Mouse (Mus musculus): ENCODE data around the gene Zfp410. TPM values are rescaled to one million over a fixed set of nuclear protein-coding genes. Genes with fewer than 3 reads are reported as not detected.

The Zfp410 gene
- total RNA-seq, 2 experiments from 2014 or later = 38.2 to 48.8 TPM

DNA sequence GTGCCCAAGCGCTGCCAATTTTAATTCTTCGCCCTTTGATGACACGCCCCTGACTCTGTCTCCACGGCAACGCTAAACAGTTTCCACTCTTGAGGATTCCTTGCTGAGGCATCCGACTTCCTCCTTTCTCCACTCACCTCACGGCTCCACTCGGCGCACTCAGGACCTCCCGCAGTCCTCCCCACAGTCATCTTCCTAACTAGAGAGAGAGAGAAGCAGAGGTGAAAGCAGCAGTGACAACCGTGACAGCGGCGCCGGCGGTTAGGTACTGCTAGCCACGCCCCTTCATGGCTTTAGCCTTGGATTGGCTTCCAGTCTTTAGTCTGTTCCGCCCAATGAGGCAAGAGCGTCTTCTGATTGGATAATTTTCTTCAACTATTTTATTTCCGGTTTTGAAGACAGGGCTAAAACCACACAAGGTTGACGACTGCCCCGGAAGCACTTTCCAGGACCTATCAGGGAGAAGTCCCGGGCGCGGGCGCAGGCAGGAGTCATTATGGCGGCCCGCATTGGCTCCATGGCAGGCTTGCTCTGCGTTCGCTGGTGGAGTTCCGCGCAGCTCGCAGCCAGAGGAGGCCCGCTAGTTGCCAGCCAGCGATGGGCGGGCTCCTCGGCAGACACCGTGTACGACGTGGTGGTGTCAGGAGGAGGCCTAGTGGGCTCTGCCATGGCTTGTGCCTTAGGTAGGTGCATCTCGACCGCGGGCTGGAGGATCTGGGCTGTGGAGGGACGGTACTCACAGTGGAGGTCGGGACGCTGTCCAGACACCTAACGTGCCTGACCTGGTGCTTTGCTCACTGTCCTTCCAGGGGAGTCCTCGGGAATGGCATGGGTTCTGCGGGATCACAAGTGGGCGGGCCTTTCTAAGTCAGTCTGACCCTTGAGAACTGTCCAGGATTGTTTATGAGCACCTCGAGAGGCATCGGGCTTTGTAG is 45.2 kb downstream of the Zfp410 start, which contains the start of the genes Coq6 and Fam161b:
Gene Coq6 (plus strand): TSS at position 103 of the 935 bp plus-strand sequence.
Gene Fam161b (minus strand): TSS at position 279 of the 935 bp plus-strand sequence.
- DNase-seq = peak; percentile 96

DNA sequence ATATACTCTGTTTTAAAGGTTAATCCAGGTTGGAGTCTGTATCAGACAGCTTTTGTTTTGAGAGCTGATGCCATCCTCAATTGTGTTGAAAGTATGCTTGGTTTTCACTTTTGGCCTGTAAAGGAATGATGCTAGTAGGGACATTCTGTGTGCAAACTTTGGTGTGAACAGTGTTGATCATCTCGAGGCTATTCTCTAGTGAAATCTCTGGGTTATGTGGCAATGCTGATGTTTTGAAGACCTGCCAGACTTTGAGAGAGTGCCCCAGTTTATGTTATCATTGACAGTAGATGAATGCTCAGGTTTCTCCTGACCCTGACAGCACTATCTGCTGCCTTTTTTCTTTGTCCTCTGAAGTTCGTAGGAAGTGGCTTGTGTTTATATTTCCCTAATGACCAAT is 46.2 kb downstream of the Zfp410 start:
- peak; percentile 49 for DNase-seq

DNA sequence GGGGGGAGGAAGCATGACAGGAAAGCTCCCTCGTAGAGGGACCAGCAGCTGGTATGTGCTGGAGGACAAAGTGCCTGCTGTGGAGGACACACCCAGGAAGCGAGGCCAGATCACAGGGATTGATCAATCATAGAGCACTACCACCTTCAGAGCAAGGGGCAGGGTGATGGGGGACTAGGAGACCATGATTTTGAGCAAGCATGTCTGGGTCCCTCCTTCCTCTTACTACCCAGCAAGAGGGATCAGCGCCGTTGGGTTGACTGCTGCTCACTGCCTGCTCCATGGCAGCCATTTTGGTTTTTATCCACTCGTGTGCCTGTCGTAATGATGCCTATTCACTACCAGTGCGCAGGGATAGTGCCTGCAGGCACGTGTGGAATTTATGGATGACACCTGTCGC is 47.6 kb downstream of the Zfp410 start:
- DNase-seq = no peak

DNA sequence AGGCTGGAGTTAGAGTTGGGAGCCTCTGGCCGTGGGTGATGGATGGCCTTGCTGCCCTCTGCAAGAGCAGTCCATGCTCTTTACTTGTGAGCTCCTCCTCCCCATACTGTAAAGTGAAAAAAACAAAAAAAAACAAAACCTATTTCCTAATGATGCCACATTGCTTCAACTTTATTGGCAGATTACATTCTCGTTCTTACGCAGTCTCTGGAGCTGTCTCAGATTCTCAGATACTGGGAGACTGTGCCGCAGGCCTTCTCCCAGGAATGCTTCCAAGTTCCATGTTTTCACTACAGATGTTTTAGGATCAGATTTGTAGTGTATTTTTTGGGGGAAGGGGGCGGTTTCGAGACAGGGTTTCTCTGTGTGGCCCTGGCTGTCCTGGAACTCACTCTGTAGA is 48.5 kb downstream of the Zfp410 start:
- no peak for DNase-seq

DNA sequence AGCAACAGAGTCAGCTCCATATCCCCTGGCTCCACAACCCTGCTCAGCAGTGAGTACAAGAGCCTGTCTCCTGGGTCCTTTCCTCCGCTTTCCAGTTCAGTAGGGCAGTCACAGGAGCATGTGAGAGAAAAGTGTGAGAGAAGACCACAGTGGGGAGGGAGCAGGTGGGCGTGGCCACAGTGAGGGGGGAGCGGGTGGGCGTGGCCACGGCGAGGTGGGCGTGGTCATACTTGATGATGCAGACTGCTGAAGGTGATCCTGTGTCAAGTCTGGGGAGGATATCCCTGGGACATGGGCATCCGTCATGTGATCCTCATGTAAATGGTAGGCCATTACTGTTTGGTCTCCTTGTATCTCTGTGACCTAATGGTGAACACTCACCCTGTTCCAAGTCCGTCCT is 50.3 kb downstream of the Zfp410 start:
- no peak for DNase-seq

DNA sequence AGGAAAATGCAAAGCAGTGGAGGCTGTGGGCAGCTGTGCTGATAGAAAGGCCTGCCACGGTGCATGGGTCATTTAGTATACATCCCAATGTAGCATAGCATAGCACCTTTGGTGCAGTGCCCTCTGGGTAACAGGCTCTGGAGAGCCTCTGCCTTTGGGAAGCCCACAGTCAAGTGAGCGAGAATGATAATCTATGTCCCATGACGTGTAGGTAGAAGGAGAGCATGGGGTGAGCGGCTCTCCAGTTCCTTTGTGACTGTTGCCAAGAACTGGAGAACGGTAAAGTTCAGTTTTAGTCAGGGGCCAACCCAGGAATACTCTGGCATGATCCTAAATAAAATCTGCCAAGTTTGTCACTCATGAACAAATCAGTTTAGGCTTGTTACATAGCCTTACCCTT is 55.0 kb downstream of the Zfp410 start:
- no peak for DNase-seq

DNA sequence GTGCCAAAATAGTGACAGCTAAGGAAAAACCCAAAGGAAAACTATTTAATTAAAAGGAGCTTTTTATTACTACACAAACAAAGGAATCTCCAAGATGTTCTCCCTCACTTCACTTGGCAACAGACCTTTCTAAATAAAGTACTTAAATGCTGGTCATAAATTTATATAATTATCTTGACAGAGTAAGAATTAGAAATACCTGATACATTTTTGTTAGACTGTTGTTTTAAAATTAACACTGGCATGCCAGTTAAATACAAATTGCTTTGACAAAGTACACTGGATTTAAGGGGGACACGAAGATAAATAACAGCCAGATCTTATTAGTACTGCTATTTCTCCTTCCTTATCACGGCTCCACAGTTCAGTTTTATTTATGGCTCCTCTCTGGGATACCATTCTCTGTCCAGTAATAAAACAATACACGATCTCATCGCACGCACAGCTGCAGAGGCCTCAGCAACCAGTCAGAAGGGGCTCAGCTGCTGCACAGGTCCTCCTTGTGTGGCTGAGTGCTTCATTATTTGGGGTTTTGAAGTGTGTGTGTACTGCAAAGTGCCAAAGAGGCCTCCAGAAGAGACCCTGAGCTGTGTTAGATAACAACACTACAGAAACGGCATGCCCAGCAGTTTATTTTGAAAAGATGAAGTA is 57.3 kb downstream of the Zfp410 start:
- DNase-seq = no peak

DNA sequence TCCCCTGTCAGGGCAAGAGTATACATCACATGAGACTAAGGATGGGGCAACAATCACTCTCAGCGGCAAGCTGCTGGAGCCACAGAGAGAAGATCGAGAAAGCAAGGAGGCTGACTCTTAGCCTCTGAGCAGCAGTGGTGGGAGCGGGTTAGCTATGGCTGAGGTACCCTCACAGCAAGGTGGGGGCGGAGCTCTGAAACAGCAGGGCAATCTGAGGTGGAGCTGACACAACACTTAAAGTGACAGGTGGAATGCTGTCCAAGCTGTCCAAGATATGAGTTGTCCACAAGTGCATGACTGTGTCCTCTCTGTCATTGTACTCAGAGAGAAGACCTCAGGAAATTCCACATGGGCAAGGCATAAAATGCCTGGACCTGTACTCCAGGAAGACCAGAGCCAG is 65.7 kb downstream of the Zfp410 start:
- DNase-seq = no peak

DNA sequence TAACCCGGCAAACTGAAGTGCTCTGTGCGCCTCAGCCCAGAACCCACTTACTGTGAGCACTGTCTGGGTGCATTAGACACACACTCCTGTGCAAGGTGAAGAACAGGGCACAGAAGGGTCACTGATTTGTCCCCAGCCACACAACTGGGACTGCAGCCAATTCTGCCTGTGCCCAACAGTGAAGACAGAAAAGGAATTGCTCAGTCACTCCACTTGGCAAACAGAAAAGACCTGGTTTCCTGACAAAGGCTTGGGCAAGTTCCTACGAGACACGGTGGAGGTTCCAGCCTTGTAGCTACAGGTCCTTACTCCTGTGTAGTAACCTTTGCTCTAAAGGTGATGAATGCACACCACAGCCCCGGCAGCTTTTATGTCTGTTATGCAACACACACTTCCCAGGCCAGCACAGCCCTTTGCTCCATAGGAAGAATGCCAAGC is 68.0 kb downstream of the Zfp410 start:
- peak; percentile 77 for DNase-seq

DNA sequence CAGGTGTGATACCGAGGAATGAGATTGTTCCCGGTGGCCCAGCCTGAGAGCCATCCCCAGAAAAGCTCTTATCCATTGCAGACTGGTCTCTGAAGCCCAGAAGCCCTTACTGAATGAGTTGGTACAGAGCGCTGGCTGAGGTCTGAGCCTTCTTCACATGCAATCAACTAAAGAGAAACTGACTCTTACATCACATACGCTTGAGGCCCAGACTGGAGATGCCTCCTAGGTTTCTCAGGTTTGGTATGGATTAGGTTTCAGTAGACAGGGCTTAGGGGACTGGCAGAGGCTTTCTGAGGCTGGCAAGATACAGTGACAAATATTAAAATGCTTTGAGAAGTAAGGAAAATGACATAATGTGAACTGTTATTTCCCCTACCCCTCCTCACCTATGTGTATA is 68.8 kb downstream of the Zfp410 start:
- DNase-seq = no peak

DNA sequence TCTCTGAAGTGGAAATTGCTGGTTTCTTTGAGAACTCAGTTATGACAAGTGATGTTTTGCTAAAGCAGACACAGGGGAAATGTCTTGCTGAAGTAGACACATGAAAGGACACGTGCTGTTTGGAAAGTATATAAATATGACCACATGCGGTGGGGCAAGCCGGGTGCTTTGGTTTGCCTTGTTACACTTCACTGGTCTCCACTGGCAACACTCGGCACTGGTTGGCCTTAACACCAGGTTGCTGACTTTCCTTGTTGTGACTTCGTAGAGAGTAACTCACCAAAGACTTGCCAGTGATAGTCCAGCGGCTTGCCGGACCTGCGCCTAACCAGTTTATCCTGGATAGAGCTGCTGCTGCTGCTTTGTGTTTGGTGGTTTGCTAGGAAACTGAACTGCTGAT is 71.4 kb downstream of the Zfp410 start:
- DNase-seq = no peak

DNA sequence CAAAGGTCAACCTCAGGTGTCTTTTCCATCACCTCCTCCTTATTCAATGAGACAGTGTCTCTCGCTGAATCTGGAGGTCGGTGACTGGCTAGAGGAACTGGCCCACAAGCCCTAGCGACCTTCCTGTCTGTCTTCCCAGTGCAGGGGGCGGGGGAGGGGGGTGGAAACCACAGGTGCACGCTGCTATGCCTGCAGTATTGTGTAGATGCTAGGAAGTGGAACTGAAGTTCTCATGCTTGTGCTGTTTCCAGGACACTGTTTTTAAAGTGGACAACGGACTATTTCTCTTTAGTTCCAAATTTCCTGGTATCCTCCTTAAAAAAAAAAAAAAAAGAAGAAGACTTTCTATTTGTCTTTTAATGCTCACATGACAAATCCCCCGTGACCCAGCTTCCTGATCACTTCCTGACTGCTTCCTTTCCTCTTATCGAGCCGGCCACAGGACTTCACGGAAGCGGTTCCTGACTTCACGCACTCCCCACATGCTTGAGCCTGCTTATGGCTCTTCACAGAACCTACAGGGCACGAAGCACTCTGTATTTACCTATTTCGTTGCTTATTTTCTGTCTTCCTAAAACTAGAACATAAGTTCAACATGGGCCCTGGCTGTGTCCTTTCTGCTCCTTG is 72.2 kb downstream of the Zfp410 start:
- no peak for DNase-seq

DNA sequence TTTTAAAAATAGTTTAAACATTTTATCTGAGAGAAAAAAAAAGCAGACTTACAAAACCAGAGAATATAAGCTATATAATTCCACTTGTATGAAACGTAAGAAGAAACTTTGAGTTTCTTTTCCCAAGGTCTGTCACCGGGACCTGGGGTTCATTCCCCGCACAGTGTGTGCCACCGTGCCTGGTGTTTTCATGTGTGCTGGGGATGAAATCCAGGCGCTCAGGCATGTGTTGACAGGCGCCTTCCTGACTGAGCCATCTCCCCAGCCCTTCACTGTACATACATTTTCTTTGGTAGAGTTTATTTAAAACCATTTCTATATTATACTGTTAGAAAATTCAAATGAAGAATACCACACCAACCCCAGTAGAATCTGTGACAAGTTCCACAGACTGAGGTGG is 73.7 kb downstream of the Zfp410 start:
- DNase-seq = no peak

DNA sequence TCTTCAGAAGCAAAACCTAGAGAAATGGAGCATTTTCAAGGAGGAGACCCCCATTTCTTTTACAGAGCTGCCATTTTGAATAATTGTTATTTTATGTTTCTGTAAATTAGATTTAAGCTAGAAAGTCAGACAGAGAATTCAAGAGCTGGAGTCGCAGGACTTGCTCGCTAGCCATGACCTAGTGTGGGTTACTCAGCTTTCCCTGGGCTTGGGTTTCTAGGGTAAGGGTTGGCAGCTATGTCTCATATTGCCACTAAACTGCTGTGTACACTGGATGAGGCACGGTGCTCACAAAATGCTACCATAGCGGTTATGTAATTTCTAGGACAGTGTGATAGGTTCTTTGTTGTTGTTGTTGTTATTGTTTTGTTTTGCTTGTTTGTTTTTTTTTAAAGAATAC is 76.0 kb downstream of the Zfp410 start:
- no peak for DNase-seq

Other genes starting within 250 kb of the Zfp410 start
- gene Acot5, start 247.5 kb upstream of the Zfp410 start, total RNA-seq (2021) = under 1 TPM; 0.27 to 0.84 TPM
- gene Acot6, start 216.2 kb upstream of the Zfp410 start, total RNA-seq (2021) = 1 to 10 TPM; 4.8 to 5.3 TPM
- gene Dnal1, start 202.5 kb upstream of the Zfp410 start, total RNA-seq (2021) = 10 to 100 TPM; 13.1 to 13.2 TPM
- under 1 TPM; 0.30 to 0.61 TPM for gene Pnma1, start 168.4 kb upstream of the Zfp410 start, total RNA-seq (2021)
- gene Elmsan1, start 98.0 kb upstream of the Zfp410 start, total RNA-seq (2021) = 10 to 100 TPM; 19.2 to 24.9 TPM
- gene Ptgr2, start 31.6 kb upstream of the Zfp410 start, total RNA-seq (2021) = 100 to 1,000 TPM; 141 to 155 TPM
- gene Coq6, start 44.8 kb downstream of the Zfp410 start, total RNA-seq (2021) = 100 to 1,000 TPM; 100 to 114 TPM
- 1 to 10 TPM; 1.7 to 4.3 TPM for gene Fam161b, start 45.0 kb downstream of the Zfp410 start, total RNA-seq (2021)
- 10 to 100 TPM; 66.3 to 74.5 TPM for gene Entpd5, start 92.2 kb downstream of the Zfp410 start, total RNA-seq (2021)
- 1 to 10 TPM; 5.7 to 8.4 TPM for gene Bbof1, start 92.2 kb downstream of the Zfp410 start, total RNA-seq (2021)
- gene Rnf113a2, start 100.3 kb downstream of the Zfp410 start, total RNA-seq (2021) = 10 to 100 TPM; 13.9 to 14.7 TPM
- gene Aldh6a1, start 134.2 kb downstream of the Zfp410 start, total RNA-seq (2021) = 100 to 1,000 TPM; 230 to 234 TPM
- 10 to 100 TPM; 10.9 to 11.2 TPM for gene Lin52, start 134.6 kb downstream of the Zfp410 start, total RNA-seq (2021)

Data from adrenal gland, postnatal 10 days (tissue).